Mouse (Mus musculus): Measurements from ENCODE around the gene Slc9a1. TPM values are rescaled to one million over a fixed set of nuclear protein-coding genes. Genes with fewer than 3 reads are reported as not detected.

Gene Slc9a1
- polyA plus RNA-seq, 1 experiment from 2014 or later: 9.2 TPM

- H3K4me1 ChIP-seq (ENCODE audit: control insufficient read depth, insufficient read depth, low read length): peaks cover 45% of the 10 kb centered on the region
- no peaks in the 10 kb centered on the region for H3K9me3 ChIP-seq (ENCODE audit: control insufficient read depth, low read length)
- H3K9ac ChIP-seq (ENCODE audit: low read depth, low read length): no peak overlapping the region
- H3K36me3 ChIP-seq (ENCODE audit: control insufficient read depth, insufficient read depth, low read length): 0 out of 2 replicates have a peak, but pooled peaks cover 7% of the 10 kb centered on the region
- H3K4me3 ChIP-seq (ENCODE audit: low read depth, low read length): no peak overlapping the region
- H3K4me2 ChIP-seq (ENCODE audit: low read depth, low read length): no peak overlapping the region
- 61% methylated on average over 3 of the region's 3 CpGs for WGBS
- H3K27me3 ChIP-seq (replicated peaks; ENCODE audit: control insufficient read depth, insufficient read depth, low read length): no peaks in the 10 kb centered on the region
- peak overlapping the region; percentile 46; the same call in 1 of the 2 replicates for H3K27ac ChIP-seq (replicated peaks; ENCODE audit: low read depth, low read length)
- no peak for ATAC-seq (ENCODE audit: low read depth)
- no peak for DNase-seq (ENCODE audit: low spot score)
Observed at GRCm38 (mm10) chr4:133379861-133380260, 10.4 kb downstream of the Slc9a1 start.

- Histone ChIP-seq H3K9me3 (ENCODE audit: control insufficient read depth, low read length) (no peaks in the 10 kb centered on the region), H3K4me3 (ENCODE audit: low read depth, low read length) (no peak overlapping the region), H3K27me3 (replicated peaks; ENCODE audit: control insufficient read depth, insufficient read depth, low read length) (no peaks in the 10 kb centered on the region), H3K4me2 (ENCODE audit: low read depth, low read length) (no peak overlapping the region), H3K36me3 (ENCODE audit: control insufficient read depth, insufficient read depth, low read length) (0 out of 2 replicates have a peak, but pooled peaks cover 5% of the 10 kb centered on the region), H3K4me1 (ENCODE audit: control insufficient read depth, insufficient read depth, low read length) (peaks cover 45% of the 10 kb centered on the region), H3K9ac (ENCODE audit: low read depth, low read length) (no peak overlapping the region; the same call in 1 of the 2 replicates), H3K27ac (replicated peaks; ENCODE audit: low read depth, low read length) (peak overlapping the region; percentile 46; the same call in 1 of the 2 replicates)
- DNase-seq (ENCODE audit: low spot score) (no peak), ATAC-seq (ENCODE audit: low read depth) (no peak)
- WGBS: 68% methylated on average over 6 of the region's 6 CpGs
Observed at GRCm38 (mm10) chr4:133380532-133380931, 11.0 kb downstream of the Slc9a1 start.

- H3K9ac ChIP-seq (ENCODE audit: low read depth, low read length): no peak overlapping the region
- 57% methylated on average over 8 of the region's 8 CpGs for WGBS
- no peak overlapping the region for H3K4me3 ChIP-seq (ENCODE audit: low read depth, low read length)
- H3K9me3 ChIP-seq (ENCODE audit: control insufficient read depth, low read length): no peaks in the 10 kb centered on the region
- peak overlapping the region; percentile 46; the same call in 1 of the 2 replicates for H3K27ac ChIP-seq (replicated peaks; ENCODE audit: low read depth, low read length)
- H3K36me3 ChIP-seq (ENCODE audit: control insufficient read depth, insufficient read depth, low read length): 0 out of 2 replicates have a peak, but pooled peaks cover 5% of the 10 kb centered on the region
- DNase-seq (ENCODE audit: low spot score) (no peak), ATAC-seq (ENCODE audit: low read depth) (no peak; the same call in 1 of the 2 replicates)
- H3K4me2 ChIP-seq (ENCODE audit: low read depth, low read length): no peak overlapping the region
- no peaks in the 10 kb centered on the region for H3K27me3 ChIP-seq (replicated peaks; ENCODE audit: control insufficient read depth, insufficient read depth, low read length)
- peaks cover 42% of the 10 kb centered on the region for H3K4me1 ChIP-seq (ENCODE audit: control insufficient read depth, insufficient read depth, low read length)
Observed at GRCm38 (mm10) chr4:133381141-133381540, 11.6 kb downstream of the Slc9a1 start.

GRCm38 (mm10) chr4:133386061-133386797 lies 16.7 kb downstream of the Slc9a1 start:
- DNase-seq (ENCODE audit: low spot score) (no peak), ATAC-seq (ENCODE audit: low read depth) (no peak)
- no peaks in the 10 kb centered on the region for H3K27me3 ChIP-seq (replicated peaks; ENCODE audit: control insufficient read depth, insufficient read depth, low read length)
- WGBS: 59% methylated on average over 7 of the region's 7 CpGs
- no peak overlapping the region for H3K9ac ChIP-seq (ENCODE audit: low read depth, low read length)
- H3K36me3 ChIP-seq (ENCODE audit: control insufficient read depth, insufficient read depth, low read length): 0 out of 2 replicates have a peak, but pooled peaks cover 5% of the 10 kb centered on the region
- H3K27ac ChIP-seq (replicated peaks; ENCODE audit: low read depth, low read length): no peak overlapping the region
- no peaks in the 10 kb centered on the region for H3K9me3 ChIP-seq (ENCODE audit: control insufficient read depth, low read length)
- H3K4me3 ChIP-seq (ENCODE audit: low read depth, low read length): no peak overlapping the region
- no peak overlapping the region for H3K4me2 ChIP-seq (ENCODE audit: low read depth, low read length)
- peaks cover 8% of the 10 kb centered on the region for H3K4me1 ChIP-seq (ENCODE audit: control insufficient read depth, insufficient read depth, low read length)

- DNase-seq (ENCODE audit: low spot score) (no peak), ATAC-seq (ENCODE audit: low read depth) (no peak)
- H3K9ac ChIP-seq (ENCODE audit: low read depth, low read length): no peak overlapping the region
- H3K27me3 ChIP-seq (replicated peaks; ENCODE audit: control insufficient read depth, insufficient read depth, low read length): no peaks in the 10 kb centered on the region
- H3K27ac ChIP-seq (replicated peaks; ENCODE audit: low read depth, low read length): no peak overlapping the region
- no peaks in the 10 kb centered on the region for H3K9me3 ChIP-seq (ENCODE audit: control insufficient read depth, low read length)
- no peak overlapping the region for H3K4me2 ChIP-seq (ENCODE audit: low read depth, low read length)
- peaks cover 13% of the 10 kb centered on the region for H3K4me1 ChIP-seq (ENCODE audit: control insufficient read depth, insufficient read depth, low read length)
- 0 out of 2 replicates have a peak, but pooled peaks cover 4% of the 10 kb centered on the region for H3K36me3 ChIP-seq (ENCODE audit: control insufficient read depth, insufficient read depth, low read length)
- no peak overlapping the region for H3K4me3 ChIP-seq (ENCODE audit: low read depth, low read length)
Observed at GRCm38 (mm10) chr4:133387053-133387452, 17.5 kb downstream of the Slc9a1 start.

- WGBS: 74% methylated on average over 16 of the region's 16 CpGs
- ATAC-seq (ENCODE audit: low read depth) (peak; percentile 76; the same call in 1 of the 2 replicates), DNase-seq (ENCODE audit: low spot score) (peak; percentile 89)
Observed at GRCm38 (mm10) chr4:133388781-133389552, 19.5 kb downstream of the Slc9a1 start.

GRCm38 (mm10) chr4:133390042-133390441 lies 20.5 kb downstream of the Slc9a1 start:
- Histone ChIP-seq H3K27me3 (replicated peaks; ENCODE audit: control insufficient read depth, insufficient read depth, low read length) (no peaks in the 10 kb centered on the region), H3K27ac (replicated peaks; ENCODE audit: low read depth, low read length) (no peak overlapping the region), H3K36me3 (ENCODE audit: control insufficient read depth, insufficient read depth, low read length) (no peaks in the 10 kb centered on the region), H3K4me3 (ENCODE audit: low read depth, low read length) (no peak overlapping the region), H3K9me3 (ENCODE audit: control insufficient read depth, low read length) (no peaks in the 10 kb centered on the region), H3K4me1 (ENCODE audit: control insufficient read depth, insufficient read depth, low read length) (peaks cover 21% of the 10 kb centered on the region), H3K4me2 (ENCODE audit: low read depth, low read length) (no peak overlapping the region), H3K9ac (ENCODE audit: low read depth, low read length) (no peak overlapping the region)
- ATAC-seq (ENCODE audit: low read depth) (no peak), DNase-seq (ENCODE audit: low spot score) (no peak)
- 89% methylated on average over 2 of the region's 2 CpGs for WGBS

More at GRCm38 (mm10) chr4:133388781-133389552, 19.5 kb downstream of the Slc9a1 start:
- Histone ChIP-seq H3K4me3 (ENCODE audit: low read depth, low read length) (no peak overlapping the region), H3K27me3 (replicated peaks; ENCODE audit: control insufficient read depth, insufficient read depth, low read length) (no peaks in the 10 kb centered on the region), H3K4me2 (ENCODE audit: low read depth, low read length) (no peak overlapping the region), H3K4me1 (ENCODE audit: control insufficient read depth, insufficient read depth, low read length) (peaks cover 13% of the 10 kb centered on the region), H3K9ac (ENCODE audit: low read depth, low read length) (no peak overlapping the region), H3K9me3 (ENCODE audit: control insufficient read depth, low read length) (no peaks in the 10 kb centered on the region), H3K36me3 (ENCODE audit: control insufficient read depth, insufficient read depth, low read length) (no peaks in the 10 kb centered on the region), H3K27ac (replicated peaks; ENCODE audit: low read depth, low read length) (no peak overlapping the region)

- WGBS: 81% methylated on average over 6 of the region's 6 CpGs
- no peak for DNase-seq (ENCODE audit: low spot score)
- H3K9ac ChIP-seq (ENCODE audit: low read depth, low read length): no peak overlapping the region
- no peaks in the 10 kb centered on the region for H3K27me3 ChIP-seq (replicated peaks; ENCODE audit: control insufficient read depth, insufficient read depth, low read length)
- no peaks in the 10 kb centered on the region for H3K9me3 ChIP-seq (ENCODE audit: control insufficient read depth, low read length)
- no peak overlapping the region for H3K4me2 ChIP-seq (ENCODE audit: low read depth, low read length)
- peak overlapping the region; percentile 72; the same call in 1 of the 2 replicates for H3K27ac ChIP-seq (replicated peaks; ENCODE audit: low read depth, low read length)
- no peak overlapping the region for H3K4me3 ChIP-seq (ENCODE audit: low read depth, low read length)
- ATAC-seq (ENCODE audit: low read depth): no peak
- H3K4me1 ChIP-seq (ENCODE audit: control insufficient read depth, insufficient read depth, low read length): peaks cover 26% of the 10 kb centered on the region
- no peaks in the 10 kb centered on the region for H3K36me3 ChIP-seq (ENCODE audit: control insufficient read depth, insufficient read depth, low read length)
Observed at GRCm38 (mm10) chr4:133390585-133390984, 21.1 kb downstream of the Slc9a1 start.

All from embryonic facial prominence, embryonic 14.5 days (tissue).